In the genomic region with DNA sequence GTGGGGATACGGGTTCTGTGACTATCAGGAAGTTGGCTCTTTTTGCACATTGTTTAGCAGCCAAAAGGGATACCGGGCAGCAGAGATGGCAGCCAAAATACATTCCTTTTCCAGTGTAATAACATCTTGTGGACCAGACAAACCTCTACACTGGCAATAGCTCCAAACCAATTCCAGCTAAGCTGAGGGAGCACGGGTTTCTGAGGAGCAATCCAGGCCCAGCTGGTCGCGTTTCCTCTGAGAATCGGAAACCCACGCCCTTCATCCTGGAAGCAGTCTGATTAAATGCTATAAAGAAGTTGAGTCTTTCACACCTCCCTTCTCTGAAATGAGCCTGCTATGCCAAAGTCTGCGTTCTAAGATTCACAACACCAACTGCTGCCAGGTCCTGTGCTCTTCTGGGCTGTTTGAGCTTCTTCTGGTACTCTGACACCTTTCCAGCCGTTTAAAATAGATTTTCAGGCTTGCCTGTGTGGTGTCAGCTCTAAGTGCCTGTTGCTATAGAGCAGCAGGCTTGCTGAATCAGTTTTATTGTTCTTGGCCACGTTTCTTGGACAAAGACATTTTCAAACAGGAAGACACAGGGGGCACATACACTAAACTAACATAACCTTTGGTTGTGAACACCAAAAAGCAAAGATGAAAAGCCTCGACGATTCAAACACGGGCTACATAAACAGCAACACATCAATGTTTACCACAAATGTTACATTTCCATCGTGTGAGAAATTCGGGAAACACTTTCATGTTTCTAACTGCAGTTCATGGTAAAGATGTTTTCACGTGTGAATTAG, we compare ENCODE assay signal across 8 mouse cellular contexts.
DNase-seq lines count a peak whose midpoint lies in the region; ATAC-seq and TF ChIP-seq lines count a peak whose summit lies in the region.

No protein-coding gene starts in this region.

- no peaks in the 10 kb centered on the region; the same call in 1 of the 2 replicates for H3K36me3 ChIP-seq in kidney, adult 2 months (ENCODE audit: control insufficient read depth, insufficient read depth, low read length)
- H3K36me3 ChIP-seq in heart, postnatal 0 days (replicated peaks; ENCODE audit: control insufficient read depth, insufficient read depth, low read length) = peaks cover 24% of the 10 kb centered on the region
- H3K36me3 ChIP-seq in liver, embryonic 11.5 days (ENCODE audit: control insufficient read depth, insufficient read depth, low read length) = no peaks in the 10 kb centered on the region

- peaks cover 11% of the 10 kb centered on the region; the same call in 1 of the 2 replicates for H3K4me1 ChIP-seq in kidney, adult 2 months (ENCODE audit: control insufficient read depth, insufficient read depth, low read length)
- H3K4me1 ChIP-seq in heart, postnatal 0 days (ENCODE audit: control insufficient read depth, insufficient read depth) = peaks cover 39% of the 10 kb centered on the region
- no peaks in the 10 kb centered on the region; the same call in 1 of the 2 replicates for H3K4me1 ChIP-seq in liver, embryonic 11.5 days (replicated peaks; ENCODE audit: control insufficient read depth, insufficient read depth, low read length)

- no peak for TF ChIP-seq POLR2A in kidney, adult 2 months (IDR thresholded peaks at IDR 0.05; ENCODE audit: low read depth, low read length)

- TF ChIP-seq CTCF in kidney, adult 2 months (conservative IDR thresholded peaks at IDR 0.05; ENCODE audit: insufficient read depth, insufficient read length, low read depth, low read length) = no peak
- no peak for TF ChIP-seq CTCF in heart, postnatal 0 days (IDR thresholded peaks at IDR 0.05; ENCODE audit: low read depth)

- H3K9me3 ChIP-seq in heart, postnatal 0 days (replicated peaks; ENCODE audit: control insufficient read depth, low read length) = no peaks in the 10 kb centered on the region
- H3K9me3 ChIP-seq in liver, embryonic 11.5 days (ENCODE audit: control insufficient read depth, low read length) = no peaks in the 10 kb centered on the region

- H3K4me3 ChIP-seq in kidney, adult 2 months (ENCODE audit: insufficient read depth, low read depth, low read length) = no peak overlapping the region
- H3K4me3 ChIP-seq in heart, postnatal 0 days (ENCODE audit: low read depth, low read length) = no peak overlapping the region
- H3K4me3 ChIP-seq in liver, embryonic 11.5 days (ENCODE audit: low read depth, low read length) = no peak overlapping the region

- DNase-seq in kidney, adult 2 months = peak; percentile 55
- DNase-seq in kidney, adult 18-20 months = no peak
- peak; percentile 68 for DNase-seq in fat pad, adult 2 months (ENCODE audit: extremely low read depth, low read depth, low spot score)
- DNase-seq in heart, postnatal 0 days (ENCODE audit: low spot score) = peak; percentile 80
- peak; percentile 34 to 61 for DNase-seq in left cerebral cortex, adult 18-20 months (ENCODE audit: low spot score in 2 of 2)
- DNase-seq in right cerebral cortex, postnatal 10 days (ENCODE audit: low spot score in 2 of 2) = peak; percentile 76 to 89
- DNase-seq in spleen, postnatal 14 days (ENCODE audit: low spot score in 2 of 2) = no peak
- DNase-seq in liver, embryonic 11.5 days (ENCODE audit: low spot score) = no peak

- TF ChIP-seq EP300 in heart, postnatal 0 days (IDR thresholded peaks at IDR 0.05; ENCODE audit: low read depth) = 0 out of 2 replicates have a peak, but pooled peaks have one; percentile 21

- 31% methylated on average over 16 of the region's 16 CpGs for WGBS in kidney, adult 2 months
- WGBS in heart, postnatal 0 days = 14% methylated on average over 16 of the region's 16 CpGs
- 63% methylated on average over 16 of the region's 16 CpGs for WGBS in liver, embryonic 11.5 days

- H3K27ac ChIP-seq in kidney, adult 2 months (ENCODE audit: insufficient read depth, low read depth, low read length) = peak overlapping the region; percentile 90; the same call in 1 of the 2 replicates
- H3K27ac ChIP-seq in heart, postnatal 0 days (ENCODE audit: low read depth) = peak overlapping the region; percentile 79
- H3K27ac ChIP-seq in liver, embryonic 11.5 days (ENCODE audit: low read depth, low read length) = no peak overlapping the region

- no peak overlapping the region for H3K9ac ChIP-seq in heart, postnatal 0 days (replicated peaks; ENCODE audit: low read depth, low read length)
- H3K9ac ChIP-seq in liver, embryonic 11.5 days (ENCODE audit: low read depth, low read length) = no peak overlapping the region

- peak; percentile 60 for ATAC-seq in heart, postnatal 0 days (ENCODE audit: insufficient read depth, low read depth)
- no peak for ATAC-seq in liver, embryonic 11.5 days (replicated peaks; ENCODE audit: low FRiP score)

- no peaks in the 10 kb centered on the region for H3K27me3 ChIP-seq in kidney, adult 2 months (replicated peaks; ENCODE audit: control insufficient read depth, insufficient read depth, low read length)
- no peaks in the 10 kb centered on the region for H3K27me3 ChIP-seq in heart, postnatal 0 days (ENCODE audit: control insufficient read depth, insufficient read depth, low read length)
- no peaks in the 10 kb centered on the region for H3K27me3 ChIP-seq in liver, embryonic 11.5 days (replicated peaks; ENCODE audit: control insufficient read depth, insufficient read depth, low read length)

- peak overlapping the region; percentile 39 for H3K4me2 ChIP-seq in heart, postnatal 0 days (ENCODE audit: low read depth, low read length)
- H3K4me2 ChIP-seq in liver, embryonic 11.5 days = no peak overlapping the region

Comparison
In these comparisons a context has a peak if more than half of its experiments do, and no peak if none do; other contexts are left out.
1. DNase-seq: peak in kidney, adult 2 months (single experiment), fat pad, adult 2 months (single experiment), heart, postnatal 0 days (single experiment), left cerebral cortex, adult 18-20 months (2 of 2) and right cerebral cortex, postnatal 10 days (2 of 2); none in kidney, adult 18-20 months (single experiment), spleen, postnatal 14 days (0 of 2) and liver, embryonic 11.5 days (single experiment).